Mouse (Mus musculus) limb, embryonic 12.5 days (tissue): ENCODE measurements around the gene Kctd5. TPM values are rescaled to one million over a fixed set of nuclear protein-coding genes. Genes with fewer than 3 reads are reported as not detected.

Experiments
- ATAC-seq: fragments of 200-750 bp; cut with Nextera tagmentation; 2 replicates; pipeline ENCODE4 v1.8.0; 2017; ENCODE audit warnings: low read depth, moderate TSS enrichment; ENCODE audit not compliant: insufficient number of reproducible peaks, insufficient read depth, low FRiP score, low TSS enrichment
- H3K27ac ChIP-seq: fragments of 300-500 bp; sonication (generic); 2 replicates; pipeline ENCODE4 v1.5.1; 2016; ENCODE audit warnings: mild to moderate bottlenecking, moderate library complexity
- H3K27me3 ChIP-seq: fragments of 300-500 bp; sonication (generic); 2 replicates; pipeline ENCODE4 v1.6.1; 2016; ENCODE audit warnings: mild to moderate bottlenecking, moderate library complexity
- H3K36me3 ChIP-seq: fragments of 300-500 bp; sonication (generic); 2 replicates; pipeline ENCODE4 v1.6.1; 2016; ENCODE audit warnings: mild to moderate bottlenecking, moderate library complexity
- H3K4me1 ChIP-seq: fragments of 300-500 bp; sonication (generic); replicated peaks from 2 replicates; pipeline ENCODE4 v1.6.1; 2016
- H3K4me2 ChIP-seq: fragments of 300-500 bp; sonication (generic); 2 replicates; pipeline ENCODE4 v1.6.1; 2016; ENCODE audit warnings: mild to moderate bottlenecking, moderate library complexity
- H3K4me3 ChIP-seq: fragments of 300-500 bp; sonication (generic); replicated peaks from 2 replicates; pipeline ENCODE4 v1.5.1; 2016; ENCODE audit warnings: mild to moderate bottlenecking
- H3K9ac ChIP-seq: fragments of 300-500 bp; sonication (generic); replicated peaks from 2 replicates; pipeline ENCODE4 v1.6.1; 2016; ENCODE audit warnings: mild to moderate bottlenecking, moderate library complexity
- H3K9me3 ChIP-seq: fragments of 300-500 bp; sonication (generic); 2 replicates; pipeline ENCODE4 v1.6.1; 2016; ENCODE audit warnings: mild to moderate bottlenecking, moderate library complexity
- WGBS: fragments of 180-500 bp; shearing (Covaris S2); methylation state at CpG from one replicate; pipeline ENCODE4 v1.1.7; 2016; 5-methylcytosine and 5-hydroxymethylcytosine counted together
- microRNA-seq: library from miRNA; unstranded; fragments of <30 nt; microRNA quantifications from one replicate; pipeline ENCODE4, GENCODE M21; 2017
- polyA plus RNA-seq: library from polyadenylated mRNA; unstranded; fragments of >200 nt; fragmentation: Nextera tagmentation; extraction: Ambion mirVana; gene quantifications from 2 replicates; pipeline ENCODE4 v1.2.1, GENCODE M21; 2016

Kctd5 gene
- polyA plus RNA-seq, 1 experiment from 2014 or later = 94.7 TPM

DNA sequence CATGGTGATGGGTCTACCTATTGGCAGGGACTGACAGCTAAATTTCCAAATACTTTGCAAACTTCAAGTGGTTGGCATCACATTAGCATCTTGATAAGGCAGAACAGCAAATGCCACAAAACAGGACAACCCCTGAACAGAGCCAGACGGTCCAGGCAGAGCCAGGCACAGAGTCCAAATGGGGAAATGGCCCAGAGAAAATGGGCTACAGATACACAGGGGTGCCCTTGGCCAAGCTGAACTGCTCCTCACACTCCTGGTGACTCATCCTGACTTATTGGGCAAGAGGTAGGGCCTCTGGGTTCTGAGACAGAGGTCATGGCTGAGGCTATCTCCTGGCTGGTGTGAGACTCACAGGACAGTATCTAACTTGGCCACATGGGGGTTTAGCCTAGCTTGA, 65.9 kb downstream of the Kctd5 start:
- H3K27ac ChIP-seq = no peak overlapping the region
- H3K4me1 ChIP-seq = peaks cover 7% of the 10 kb centered on the region; the same call in 1 of the 2 replicates
- no peak for ATAC-seq
- no peaks in the 10 kb centered on the region for H3K9me3 ChIP-seq
- H3K27me3 ChIP-seq = 0 out of 2 replicates have a peak, but pooled peaks cover 6% of the 10 kb centered on the region
- H3K4me3 ChIP-seq = no peak overlapping the region
- 79% methylated on average over 1 of the region's 1 CpGs for WGBS
- no peak overlapping the region for H3K4me2 ChIP-seq
- H3K9ac ChIP-seq = no peak overlapping the region
- no peaks in the 10 kb centered on the region for H3K36me3 ChIP-seq

GRCm38 (mm10) chr17:24006930-24007329, 66.4 kb downstream of the Kctd5 start:
- Histone ChIP-seq H3K27ac (no peak overlapping the region), H3K9ac (no peak overlapping the region), H3K4me1 (peaks cover 7% of the 10 kb centered on the region; the same call in 1 of the 2 replicates), H3K9me3 (no peaks in the 10 kb centered on the region), H3K4me3 (no peak overlapping the region), H3K4me2 (no peak overlapping the region), H3K27me3 (0 out of 2 replicates have a peak, but pooled peaks cover 6% of the 10 kb centered on the region), H3K36me3 (no peaks in the 10 kb centered on the region)
- 60% methylated on average over 2 of the region's 2 CpGs for WGBS
- no peak for ATAC-seq

- no peaks in the 10 kb centered on the region for H3K9me3 ChIP-seq
- 94% methylated on average over 3 of the region's 3 CpGs for WGBS
- H3K36me3 ChIP-seq = no peaks in the 10 kb centered on the region
These were observed 68.2 kb downstream of the Kctd5 start for GRCm38 (mm10) chr17:24005049-24005448.

GRCm38 (mm10) chr17:24004071-24004665, 69.1 kb downstream of the Kctd5 start:
- Histone ChIP-seq H3K4me3 (no peak overlapping the region), H3K9me3 (no peaks in the 10 kb centered on the region), H3K27me3 (0 out of 2 replicates have a peak, but pooled peaks cover 6% of the 10 kb centered on the region), H3K27ac (no peak overlapping the region), H3K9ac (no peak overlapping the region), H3K36me3 (no peaks in the 10 kb centered on the region), H3K4me2 (no peak overlapping the region), H3K4me1 (no peaks in the 10 kb centered on the region)
- ATAC-seq = no peak
- WGBS = 91% methylated on average over 14 of the region's 14 CpGs

More at GRCm38 (mm10) chr17:24005049-24005448, 68.2 kb downstream of the Kctd5 start:
- H3K4me1 ChIP-seq = peaks cover 7% of the 10 kb centered on the region; the same call in 1 of the 2 replicates
- no peak overlapping the region for H3K4me3 ChIP-seq
- 0 out of 2 replicates have a peak, but pooled peaks cover 6% of the 10 kb centered on the region for H3K27me3 ChIP-seq
- H3K9ac ChIP-seq = no peak overlapping the region
- no peak overlapping the region for H3K4me2 ChIP-seq
- no peak for ATAC-seq
- H3K27ac ChIP-seq = no peak overlapping the region

DNA sequence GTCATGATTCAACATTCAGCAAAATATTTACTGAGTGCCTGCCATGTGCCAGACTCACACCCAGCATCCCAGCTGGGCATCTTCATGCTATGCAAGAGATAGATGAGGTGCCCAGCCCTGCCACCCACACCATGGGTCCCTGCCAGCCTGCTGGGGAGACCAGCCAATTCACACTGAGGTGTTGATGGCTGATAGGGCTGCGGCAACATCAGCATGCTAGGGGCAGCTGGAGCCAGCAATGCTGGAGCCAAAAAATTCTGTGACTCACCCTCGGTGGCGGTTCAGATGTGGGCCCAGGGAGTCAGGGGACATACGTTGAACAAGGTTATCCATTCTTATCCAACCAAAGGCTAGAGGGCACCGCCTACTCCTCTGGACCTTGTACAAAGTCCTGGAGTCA, 72.9 kb downstream of the Kctd5 start:
- Histone ChIP-seq H3K9ac (no peak overlapping the region), H3K4me1 (no peaks in the 10 kb centered on the region), H3K9me3 (no peaks in the 10 kb centered on the region), H3K27me3 (peaks cover 12% of the 10 kb centered on the region), H3K4me3 (no peak overlapping the region), H3K4me2 (no peak overlapping the region), H3K27ac (no peak overlapping the region), H3K36me3 (no peaks in the 10 kb centered on the region)
- WGBS = 32% methylated on average over 5 of the region's 5 CpGs
- ATAC-seq = no peak

DNA sequence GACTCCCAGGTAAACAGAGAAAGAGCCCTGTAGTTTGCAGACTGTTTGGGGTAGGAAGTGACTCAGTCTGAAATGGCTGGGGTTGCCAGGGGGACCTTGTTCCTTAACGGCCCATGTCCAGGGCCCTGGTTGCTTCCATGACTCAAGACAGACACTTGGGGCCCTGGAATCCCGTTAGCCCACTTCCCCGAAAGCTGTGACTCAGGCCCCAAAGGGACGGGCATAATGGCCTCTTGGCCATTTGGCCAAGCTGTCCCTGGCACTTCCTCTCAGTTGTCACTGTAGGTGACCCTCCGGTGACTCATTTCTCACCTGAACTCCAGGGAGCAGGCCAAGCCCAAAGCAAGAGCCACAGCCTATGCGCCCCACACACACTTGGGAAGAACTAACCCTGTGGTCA, 74.9 kb downstream of the Kctd5 start:
- Histone ChIP-seq H3K9me3 (no peaks in the 10 kb centered on the region), H3K4me2 (no peak overlapping the region), H3K9ac (no peak overlapping the region), H3K4me1 (0 out of 2 replicates have a peak, but pooled peaks cover 3% of the 10 kb centered on the region), H3K36me3 (no peaks in the 10 kb centered on the region), H3K4me3 (no peak overlapping the region), H3K27me3 (peaks cover 21% of the 10 kb centered on the region), H3K27ac (no peak overlapping the region)
- 37% methylated on average over 6 of the region's 6 CpGs for WGBS
- ATAC-seq = no peak

GRCm38 (mm10) chr17:23997901-23998300, 75.4 kb downstream of the Kctd5 start, which contains the start of gene Prss22:
TSS of gene Prss22 (minus strand) at chr17:23998100.
- WGBS = 53% methylated on average over 2 of the region's 2 CpGs
- Histone ChIP-seq H3K27me3 (peaks cover 21% of the 10 kb centered on the region), H3K4me2 (no peak within 1 kb of the TSS), H3K4me1 (peaks cover 8% of the 10 kb centered on the region; the same call in 1 of the 2 replicates), H3K9ac (peak within 1 kb of the TSS; percentile 34; the same call in 1 of the 2 replicates), H3K27ac (no peak within 1 kb of the TSS), H3K4me3 (no peak within 1 kb of the TSS), H3K36me3 (no peaks in the 10 kb centered on the region), H3K9me3 (no peaks in the 10 kb centered on the region)
- no peak for ATAC-seq

Small RNAs within 50 kb of the gene (microRNA-seq; reads per million reads assigned to microRNA genes)
- gene Gm27700 = not detected

Other genes with a start within 250 kb of the Kctd5 start
- gene Elob, start 244.3 kb downstream of the Kctd5 start, polyA plus RNA-seq = 1,179 and 1,231 TPM in 2 replicates
- not detected in 2 replicates for gene Prss33, start 237.4 kb downstream of the Kctd5 start, polyA plus RNA-seq
- not detected in 2 replicates for gene Prss32, start 229.6 kb downstream of the Kctd5 start, polyA plus RNA-seq
- 1.7 and 3.1 TPM in 2 replicates for gene Prss41, start 229.3 kb downstream of the Kctd5 start, polyA plus RNA-seq
- gene Prss21, start 205.4 kb downstream of the Kctd5 start, polyA plus RNA-seq = not detected in 2 replicates
- not detected in 2 replicates for gene Dcpp1, start 192.6 kb downstream of the Kctd5 start, polyA plus RNA-seq
- not detected in 2 replicates for gene Dcpp2, start 192.6 kb downstream of the Kctd5 start, polyA plus RNA-seq
- not detected in 2 replicates for gene Dcpp3, start 156.0 kb downstream of the Kctd5 start, polyA plus RNA-seq
- gene Sbp, start 131.8 kb downstream of the Kctd5 start, polyA plus RNA-seq = not detected in 2 replicates
- not detected in 2 replicates for gene Sbpl, start 118.2 kb downstream of the Kctd5 start, polyA plus RNA-seq
- not detected in 2 replicates for gene Prss30, start 92.9 kb downstream of the Kctd5 start, polyA plus RNA-seq
- 0.76 and 0.84 TPM in 2 replicates for gene Prss22, start 75.4 kb downstream of the Kctd5 start, polyA plus RNA-seq
- 0.17 TPM in 1 of 2 replicates, not detected in the other for gene Prss27, start 35.3 kb downstream of the Kctd5 start, polyA plus RNA-seq
- 38.5 and 39.1 TPM in 2 replicates for gene Pdpk1, start 77.4 kb upstream of the Kctd5 start, polyA plus RNA-seq
- 38.5 and 40.2 TPM in 2 replicates for gene Amdhd2, start 90.3 kb upstream of the Kctd5 start, polyA plus RNA-seq
- gene Atp6v0c, start 96.2 kb upstream of the Kctd5 start, polyA plus RNA-seq = 392 and 404 TPM in 2 replicates
- gene Tbc1d24, start 132.1 kb upstream of the Kctd5 start, polyA plus RNA-seq = 6.7 and 9.9 TPM in 2 replicates
- gene Ntn3, start 136.0 kb upstream of the Kctd5 start, polyA plus RNA-seq = 19.5 and 19.8 TPM in 2 replicates
- gene Tedc2, start 147.4 kb upstream of the Kctd5 start, polyA plus RNA-seq = 18.3 and 20.2 TPM in 2 replicates
- 90.7 and 92.7 TPM in 2 replicates for gene Ccnf, start 178.0 kb upstream of the Kctd5 start, polyA plus RNA-seq